Mouse (Mus musculus): ENCODE measurements around the gene Peli2. TPM values are rescaled to one million over a fixed set of nuclear protein-coding genes. Genes with fewer than 3 reads are reported as not detected.

Gene Peli2
- total RNA-seq, 1 experiment = 1.6 TPM

DNA sequence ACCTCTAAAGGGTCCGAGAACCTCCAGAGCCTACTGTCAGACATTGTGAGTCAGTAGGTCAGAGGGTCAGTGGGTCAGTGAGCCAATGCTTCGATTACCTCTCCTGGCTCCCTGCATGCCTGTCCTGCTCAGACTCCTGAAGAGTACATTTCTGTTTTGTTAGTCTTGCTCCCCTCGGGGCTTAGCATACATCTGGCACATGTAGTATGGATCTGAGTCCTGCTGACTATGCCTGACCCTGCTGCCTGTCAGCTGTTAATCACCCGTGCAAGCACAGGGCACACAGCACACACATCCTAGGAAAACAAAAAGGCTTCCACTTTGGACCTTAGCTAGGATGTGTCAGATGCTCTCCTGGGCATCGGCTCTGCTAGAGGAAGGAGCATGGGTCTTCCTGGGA is 134.7 kb downstream of the Peli2 start:
- in situ Hi-C loops (cut with MboI; ENCODE audit: low sequenced_read_pairs in 2 of 2, unreplicated experiment in 2 of 2) = no loop called here
- no peak overlapping the region for H3K9ac ChIP-seq (ENCODE audit: insufficient read depth, low read depth, low read length, poor library complexity, severe bottlenecking)
- DNase-seq (ENCODE audit: low read depth, low spot score) = no peak
- no peak overlapping the region for H3K27ac ChIP-seq (ENCODE audit: insufficient read depth, low read depth, low read length, poor library complexity, severe bottlenecking)
- H3K36me3 ChIP-seq (ENCODE audit: control insufficient read depth, insufficient read depth, low read length, poor library complexity, severe bottlenecking) = no peaks in the 10 kb centered on the region; the same call in 1 of the 2 replicates
- peaks cover 0 to 3% of the 10 kb centered on the region in 2 experiments; a peak in 1 of 4 replicates for H3K4me1 ChIP-seq (ENCODE audit: control insufficient read depth in 2 of 2, insufficient read depth in 2 of 2, low read length in 2 of 2, poor library complexity in 1 of 2)
- no peaks in the 10 kb centered on the region for H3K9me3 ChIP-seq (ENCODE audit: control insufficient read depth, insufficient read depth, low read depth, low read length)
- no peak overlapping the region for H3K4me3 ChIP-seq (ENCODE audit: insufficient read depth in 1 of 2, low read depth in 1 of 2, low read length in 2 of 2, poor library complexity in 1 of 2, severe bottlenecking in 1 of 2)
- no peak for TF ChIP-seq CHD2 (IDR thresholded peaks at IDR 0.05; ENCODE audit: low read depth, low read length)
- no peak for TF ChIP-seq ZNF384 (IDR thresholded peaks at IDR 0.05; ENCODE audit: low read depth, low read length)
- no peak for TF ChIP-seq MAFK (IDR thresholded peaks at IDR 0.05; ENCODE audit: insufficient read depth, low read depth, low read length)
- no peak for TF ChIP-seq ZC3H11A (IDR thresholded peaks at IDR 0.05; ENCODE audit: borderline replicate concordance, low read depth, low read length)
- no peak for TF ChIP-seq HCFC1 (IDR thresholded peaks at IDR 0.05; ENCODE audit: borderline replicate concordance, insufficient read depth, low read length)

DNA sequence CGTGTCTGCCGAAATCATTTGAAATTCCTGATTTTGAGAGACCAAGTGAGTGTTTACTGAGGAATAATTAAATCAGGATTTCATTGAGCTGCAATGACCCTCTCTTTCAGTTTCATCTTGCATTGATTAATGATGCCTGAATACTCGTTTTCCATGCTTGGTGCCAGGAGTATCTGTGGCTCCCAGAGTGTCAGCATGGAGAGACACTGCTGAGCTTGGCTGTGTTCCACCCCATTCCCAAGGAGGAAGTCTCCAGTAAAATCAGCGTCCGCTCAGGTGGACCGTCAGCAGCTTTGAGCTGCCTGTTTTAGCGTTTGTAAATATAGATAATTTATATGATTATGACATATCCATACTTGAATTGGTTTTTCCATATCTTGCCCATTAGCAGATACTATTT is 137.1 kb downstream of the Peli2 start:
- H3K9me3 ChIP-seq (ENCODE audit: control insufficient read depth, insufficient read depth, low read depth, low read length) = no peaks in the 10 kb centered on the region
- H3K9ac ChIP-seq (ENCODE audit: insufficient read depth, low read depth, low read length, poor library complexity, severe bottlenecking) = no peak overlapping the region
- no peak overlapping the region for H3K27ac ChIP-seq (ENCODE audit: insufficient read depth, low read depth, low read length, poor library complexity, severe bottlenecking)
- in situ Hi-C loops (cut with MboI; ENCODE audit: low sequenced_read_pairs in 2 of 2, unreplicated experiment in 2 of 2) = no loop called here
- no peak overlapping the region for H3K4me3 ChIP-seq (ENCODE audit: insufficient read depth in 1 of 2, low read depth in 1 of 2, low read length in 2 of 2, poor library complexity in 1 of 2, severe bottlenecking in 1 of 2)
- H3K4me1 ChIP-seq (ENCODE audit: control insufficient read depth in 2 of 2, insufficient read depth in 2 of 2, low read length in 2 of 2, poor library complexity in 1 of 2) = peaks cover 0 to 3% of the 10 kb centered on the region in 2 experiments; a peak in 1 of 4 replicates
- TF ChIP-seq CHD2 (IDR thresholded peaks at IDR 0.05; ENCODE audit: low read depth, low read length) = no peak
- H3K36me3 ChIP-seq (ENCODE audit: control insufficient read depth, insufficient read depth, low read length, poor library complexity, severe bottlenecking) = no peaks in the 10 kb centered on the region; the same call in 1 of the 2 replicates
- DNase-seq (ENCODE audit: low read depth, low spot score) = no peak

DNA sequence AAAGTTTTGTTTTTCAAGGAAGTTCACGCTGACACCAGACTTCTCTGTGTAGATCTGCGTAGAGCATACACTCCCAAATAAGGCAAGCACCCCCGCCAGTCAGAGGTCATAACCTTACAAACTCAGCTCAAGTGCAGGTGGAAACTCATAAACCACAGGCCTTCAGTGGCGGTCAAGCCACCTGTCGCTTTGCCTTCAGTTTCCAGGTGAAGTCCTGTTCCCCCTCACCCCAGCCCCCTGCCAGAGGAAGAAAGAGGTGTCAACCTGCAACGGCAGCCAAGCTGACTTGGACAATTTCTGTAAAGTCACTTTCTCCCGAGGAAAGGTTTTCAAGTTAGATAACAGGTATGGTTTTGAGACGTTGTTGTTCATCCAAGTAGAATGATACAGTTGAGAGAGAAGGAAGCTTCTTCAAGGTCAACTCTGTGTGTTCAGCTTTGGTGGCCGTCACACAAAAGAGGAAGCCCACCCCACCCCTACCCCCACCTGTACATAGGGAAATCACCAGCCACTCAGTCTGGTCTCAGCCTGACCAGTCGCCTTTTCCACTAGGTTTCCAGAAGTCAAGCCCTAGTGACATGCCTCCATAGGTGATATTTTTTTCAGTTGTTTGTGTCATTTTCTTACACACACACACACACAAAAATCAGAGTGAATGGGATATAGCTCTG is 138.2 kb downstream of the Peli2 start:
- in situ Hi-C loops (cut with MboI; ENCODE audit: low sequenced_read_pairs in 2 of 2, unreplicated experiment in 2 of 2) = no loop called here
- Histone ChIP-seq H3K9ac (ENCODE audit: insufficient read depth, low read depth, low read length, poor library complexity, severe bottlenecking) (no peak overlapping the region), H3K27ac (ENCODE audit: insufficient read depth, low read depth, low read length, poor library complexity, severe bottlenecking) (no peak overlapping the region), H3K36me3 (ENCODE audit: control insufficient read depth, insufficient read depth, low read length, poor library complexity, severe bottlenecking) (no peaks in the 10 kb centered on the region; the same call in 1 of the 2 replicates), H3K4me3 (ENCODE audit: insufficient read depth in 1 of 2, low read depth in 1 of 2, low read length in 2 of 2, poor library complexity in 1 of 2, severe bottlenecking in 1 of 2) (no peak overlapping the region), H3K4me1 (ENCODE audit: control insufficient read depth in 2 of 2, insufficient read depth in 2 of 2, low read length in 2 of 2, poor library complexity in 1 of 2) (peaks cover 0 to 3% of the 10 kb centered on the region in 2 experiments; a peak in 1 of 4 replicates), H3K9me3 (ENCODE audit: control insufficient read depth, insufficient read depth, low read depth, low read length) (no peaks in the 10 kb centered on the region)
- TF ChIP-seq MAFK (IDR thresholded peaks at IDR 0.05; ENCODE audit: insufficient read depth, low read depth, low read length) = no peak
- no peak for DNase-seq (ENCODE audit: low read depth, low spot score)

DNA sequence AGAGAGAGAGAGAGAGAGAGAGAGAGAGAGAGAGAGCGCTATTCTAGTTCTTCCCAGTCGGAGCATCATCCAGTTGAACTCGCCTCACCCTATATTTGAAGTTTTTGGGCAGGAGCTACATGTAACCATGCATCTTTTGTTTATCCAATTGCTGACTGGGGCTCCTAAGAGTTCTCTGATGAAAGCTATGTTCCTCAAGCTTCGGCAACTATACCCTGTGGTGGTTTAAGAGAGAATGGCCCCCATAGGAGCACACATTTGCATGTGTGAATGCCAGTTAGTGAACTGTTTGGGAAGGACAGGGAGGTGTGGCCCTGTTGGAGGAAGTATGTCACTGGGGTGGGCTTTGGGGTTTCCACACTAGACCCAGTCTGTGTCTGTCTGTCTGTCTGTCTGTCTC is 142.5 kb downstream of the Peli2 start:
- no peaks in the 10 kb centered on the region for H3K4me1 ChIP-seq (ENCODE audit: control insufficient read depth in 2 of 2, insufficient read depth in 2 of 2, low read length in 2 of 2, poor library complexity in 1 of 2)
- TF ChIP-seq ZC3H11A (IDR thresholded peaks at IDR 0.05; ENCODE audit: borderline replicate concordance, low read depth, low read length) (no peak), HCFC1 (IDR thresholded peaks at IDR 0.05; ENCODE audit: borderline replicate concordance, insufficient read depth, low read length) (no peak), MAFK (IDR thresholded peaks at IDR 0.05; ENCODE audit: insufficient read depth, low read depth, low read length) (no peak), CHD2 (IDR thresholded peaks at IDR 0.05; ENCODE audit: low read depth, low read length) (no peak), ZNF384 (IDR thresholded peaks at IDR 0.05; ENCODE audit: low read depth, low read length) (no peak)
- no peak overlapping the region for H3K4me3 ChIP-seq (ENCODE audit: insufficient read depth in 1 of 2, low read depth in 1 of 2, low read length in 2 of 2, poor library complexity in 1 of 2, severe bottlenecking in 1 of 2)
- H3K27ac ChIP-seq (ENCODE audit: insufficient read depth, low read depth, low read length, poor library complexity, severe bottlenecking) = no peak overlapping the region
- H3K36me3 ChIP-seq (ENCODE audit: control insufficient read depth, insufficient read depth, low read length, poor library complexity, severe bottlenecking) = no peaks in the 10 kb centered on the region
- no peaks in the 10 kb centered on the region for H3K9me3 ChIP-seq (ENCODE audit: control insufficient read depth, insufficient read depth, low read depth, low read length)
- no peak overlapping the region for H3K9ac ChIP-seq (ENCODE audit: insufficient read depth, low read depth, low read length, poor library complexity, severe bottlenecking)
- in situ Hi-C loops (cut with MboI; ENCODE audit: low sequenced_read_pairs in 2 of 2, unreplicated experiment in 2 of 2) = no loop called here
- no peak for DNase-seq (ENCODE audit: low read depth, low spot score)

DNA sequence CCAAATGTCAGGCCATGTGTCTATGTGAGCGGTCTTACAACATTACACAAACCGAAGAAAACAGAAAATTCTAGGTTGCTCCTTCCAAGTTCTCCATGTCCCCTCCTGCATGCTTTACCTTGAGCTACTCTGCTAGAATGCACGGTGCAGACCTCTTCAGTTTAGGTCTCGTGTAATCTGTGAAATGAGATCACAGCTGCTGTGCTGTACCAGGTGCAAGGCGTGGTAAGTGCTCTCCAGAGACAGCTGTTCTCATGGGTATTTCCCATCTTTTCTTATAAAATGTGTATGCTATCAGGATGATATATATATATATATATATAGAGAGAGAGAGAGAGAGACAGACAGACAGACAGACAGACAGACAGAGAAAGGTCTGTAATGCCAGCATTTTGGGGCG is 146.1 kb downstream of the Peli2 start:
- H3K27ac ChIP-seq (ENCODE audit: insufficient read depth, low read depth, low read length, poor library complexity, severe bottlenecking) = no peak overlapping the region
- no peaks in the 10 kb centered on the region for H3K9me3 ChIP-seq (ENCODE audit: control insufficient read depth, insufficient read depth, low read depth, low read length)
- no peak overlapping the region for H3K9ac ChIP-seq (ENCODE audit: insufficient read depth, low read depth, low read length, poor library complexity, severe bottlenecking)
- H3K36me3 ChIP-seq (ENCODE audit: control insufficient read depth, insufficient read depth, low read length, poor library complexity, severe bottlenecking) = no peaks in the 10 kb centered on the region
- no peak overlapping the region for H3K4me3 ChIP-seq (ENCODE audit: insufficient read depth in 1 of 2, low read depth in 1 of 2, low read length in 2 of 2, poor library complexity in 1 of 2, severe bottlenecking in 1 of 2)
- in situ Hi-C loops (cut with MboI; ENCODE audit: low sequenced_read_pairs in 2 of 2, unreplicated experiment in 2 of 2) = no loop called here
- DNase-seq (ENCODE audit: low read depth, low spot score) = no peak
- no peak for TF ChIP-seq HCFC1 (IDR thresholded peaks at IDR 0.05; ENCODE audit: borderline replicate concordance, insufficient read depth, low read length)
- no peak for TF ChIP-seq CHD2 (IDR thresholded peaks at IDR 0.05; ENCODE audit: low read depth, low read length)
- TF ChIP-seq MAFK (IDR thresholded peaks at IDR 0.05; ENCODE audit: insufficient read depth, low read depth, low read length) = no peak
- no peak for TF ChIP-seq ZC3H11A (IDR thresholded peaks at IDR 0.05; ENCODE audit: borderline replicate concordance, low read depth, low read length)
- no peaks in the 10 kb centered on the region for H3K4me1 ChIP-seq (ENCODE audit: control insufficient read depth in 2 of 2, insufficient read depth in 2 of 2, low read length in 2 of 2, poor library complexity in 1 of 2)

All from ES-E14 (cell line).